ENCODE assay signal across 11 mouse cellular contexts in genomic region chr5:151247115-151247875, GRCm38 (mm10). TPM values are rescaled to one million over a fixed set of nuclear protein-coding genes. Genes with fewer than 3 reads are reported as not detected.
DNase-seq lines count a peak whose midpoint lies in the region; ATAC-seq and TF ChIP-seq lines count a peak whose summit lies in the region.
"Had no signal": no experiment of that assay in that cellular context is flagged by ENCODE, and none has a peak within 500 bp of the region (broad histone marks: within the 10 kb centered on the region; RNA-seq: fewer than 3 reads in every experiment).

No protein-coding gene starts in this region.

- no peak for TF ChIP-seq CTCF in gastrocnemius, adult 2 months (IDR thresholded peaks at IDR 0.05)

- no peaks in the 10 kb centered on the region for H3K27me3 ChIP-seq in kidney, embryonic 16.5 days (ENCODE audit: insufficient read depth, low read length)
- H3K27me3 ChIP-seq in midbrain, embryonic 15.5 days (replicated peaks): no peaks in the 10 kb centered on the region
- H3K27me3 ChIP-seq: CH12.LX; embryonic facial prominence, embryonic 13.5 days had no signal

- no peak for DNase-seq in gastrocnemius, adult 2 months
- no peak for DNase-seq in gastrocnemius, postnatal 4 days (ENCODE audit: low spot score in 2 of 2)
- DNase-seq in urinary bladder, postnatal 14 days (ENCODE audit: low spot score): no peak
- no peak for DNase-seq in left cerebral cortex, adult 8-10 months (ENCODE audit: low spot score in 2 of 2)

- peak overlapping the region; percentile 25; the same call in 1 of the 2 replicates for H3K9ac ChIP-seq in kidney, embryonic 16.5 days (replicated peaks; ENCODE audit: low read length)
- H3K9ac ChIP-seq in midbrain, embryonic 15.5 days: no peak overlapping the region
- H3K9ac ChIP-seq: embryonic facial prominence, embryonic 13.5 days had no signal

- H3K4me1 ChIP-seq in brown adipose tissue, adult 24 weeks (ENCODE audit: control insufficient read depth, insufficient read depth, insufficient read length, low read length): peaks cover 8% of the 10 kb centered on the region
- H3K4me1 ChIP-seq in kidney, embryonic 16.5 days (ENCODE audit: insufficient read depth, low read length): peaks cover 21% of the 10 kb centered on the region
- H3K4me1 ChIP-seq in midbrain, embryonic 15.5 days: no peaks in the 10 kb centered on the region
- H3K4me1 ChIP-seq: embryonic facial prominence, embryonic 13.5 days had no signal

- no peaks in the 10 kb centered on the region for H3K9me3 ChIP-seq in kidney, embryonic 16.5 days (ENCODE audit: low read length)
- no peaks in the 10 kb centered on the region for H3K9me3 ChIP-seq in midbrain, embryonic 15.5 days
- H3K9me3 ChIP-seq: embryonic facial prominence, embryonic 13.5 days had no signal

- H3K36me3 ChIP-seq in kidney, embryonic 16.5 days (ENCODE audit: insufficient read depth, low read length): no peaks in the 10 kb centered on the region
- no peaks in the 10 kb centered on the region for H3K36me3 ChIP-seq in midbrain, embryonic 15.5 days (replicated peaks)
- H3K36me3 ChIP-seq: embryonic facial prominence, embryonic 13.5 days had no signal

- WGBS in kidney, embryonic 16.5 days: 8% methylated on average over 11 of the region's 11 CpGs
- 68% methylated on average over 11 of the region's 11 CpGs for WGBS in midbrain, embryonic 15.5 days

- peak; percentile 85 for ATAC-seq in kidney, embryonic 16.5 days (ENCODE audit: low FRiP score, low TSS enrichment)
- ATAC-seq in midbrain, embryonic 15.5 days (replicated peaks): peak; percentile 81
- ATAC-seq in cerebellum, adult (ENCODE audit: insufficient number of reproducible peaks, low FRiP score, low TSS enrichment): no peak

- peak overlapping the region; percentile 12; the same call in 1 of the 2 replicates for H3K27ac ChIP-seq in gastrocnemius, adult 2 months
- peak overlapping the region; percentile 32; the same call in 1 of the 2 replicates for H3K27ac ChIP-seq in brown adipose tissue, adult 24 weeks (replicated peaks; ENCODE audit: low read depth, low read length)
- H3K27ac ChIP-seq in kidney, embryonic 16.5 days (ENCODE audit: low read length): peak overlapping the region; percentile 76
- H3K27ac ChIP-seq in midbrain, embryonic 15.5 days: 0 out of 2 replicates have a peak overlapping the region, but pooled peaks have one; percentile 17
- H3K27ac ChIP-seq: embryonic facial prominence, embryonic 13.5 days had no signal

- no peak overlapping the region for H3K4me3 ChIP-seq in gastrocnemius, adult 2 months
- H3K4me3 ChIP-seq in brown adipose tissue, adult 24 weeks (ENCODE audit: insufficient read depth, low read depth, low read length): no peak overlapping the region
- no peak overlapping the region for H3K4me3 ChIP-seq in kidney, embryonic 16.5 days (ENCODE audit: low read length)
- no peak overlapping the region for H3K4me3 ChIP-seq in midbrain, embryonic 15.5 days
- H3K4me3 ChIP-seq: embryonic facial prominence, embryonic 13.5 days; myocyte had no signal

- intact Hi-C loops in gastrocnemius, adult 2 months (cut with DNase I): no loop called here

- H3K4me2 ChIP-seq in kidney, embryonic 16.5 days (replicated peaks; ENCODE audit: low read depth, low read length): peak overlapping the region; percentile 33
- no peak overlapping the region for H3K4me2 ChIP-seq in midbrain, embryonic 15.5 days
- H3K4me2 ChIP-seq: embryonic facial prominence, embryonic 13.5 days had no signal

RNA-seq across cellular contexts. Expression of gene Stard13, which starts 13.7 kb away (rescaled TPM):
- total RNA-seq in gastrocnemius, adult 2 months (2021): 1 to 10 TPM; 6.7 to 7.4 TPM
- 10 to 100 TPM; 37.6 to 43.0 TPM for total RNA-seq in gastrocnemius, postnatal 4 days (2021)
- 6.3 and 7.8 TPM in 2 replicates for polyA plus RNA-seq in brown adipose tissue, adult 24 weeks (2012; ENCODE audit: insufficient read depth, insufficient read length, missing spikeins)
- polyA plus RNA-seq in kidney, embryonic 16.5 days (2015; fragmentation: Nextera tagmentation; extraction: Ambion mirVana): 12.0 and 12.2 TPM in 2 replicates
- 3.5 and 4.0 TPM in 2 replicates for polyA plus RNA-seq in midbrain, embryonic 15.5 days (2015; fragmentation: Nextera tagmentation; extraction: Ambion mirVana)
- total RNA-seq in left cerebral cortex, adult 8-10 months (2022): 10 to 100 TPM; 13.0 to 17.2 (median 14.3) TPM

Comparison
In these comparisons a context has a peak if more than half of its experiments do, and no peak if none do; other contexts are left out.
1. H3K27ac ChIP-seq: peak in every context shown above with its lines; median percentile 76 in kidney, embryonic 16.5 days; 32 in brown adipose tissue, adult 24 weeks; 17 in midbrain, embryonic 15.5 days; 12 in gastrocnemius, adult 2 months.